In genomic region chr9:42405736-42406135, GRCm38 (mm10) we compare ENCODE assay signal across 23 mouse cellular contexts. TPM values are rescaled to one million over a fixed set of nuclear protein-coding genes. Genes with fewer than 3 reads are reported as not detected.
A peak's percentile ranks its signal among the peaks of the same experiment; 100 is the strongest.
DNase-seq lines count a peak whose midpoint lies in the region; ATAC-seq lines count a peak whose summit lies in the region.
"Had no signal": no experiment of that assay in that cellular context is flagged by ENCODE, and none has a peak within 500 bp of the region (broad histone marks: within the 10 kb centered on the region; RNA-seq: fewer than 3 reads in every experiment).

No protein-coding gene starts in this region.

- intact Hi-C loops in left cerebral cortex, postnatal 36 days (cut with DNase I), result no loop called here

- peak; percentile 63 to 71 for DNase-seq in frontal cortex, adult 2 months (ENCODE audit: extremely low spot score in 1 of 2, low spot score in 1 of 2)
- DNase-seq in frontal cortex, postnatal 25 days (ENCODE audit: low spot score in 2 of 2), result no peak
- peak; percentile 9 for DNase-seq in neural tube, embryonic 11.5 days (ENCODE audit: low spot score)
- DNase-seq in frontal cortex, postnatal 36 days (ENCODE audit: low spot score in 2 of 2), result peak; percentile 36 to 61
- peak; percentile 34 to 60 for DNase-seq in left cerebral cortex, postnatal 36 days (ENCODE audit: low spot score in 2 of 2)
- DNase-seq in embryo, embryonic 10.5 days (ENCODE audit: low spot score), result no peak
- DNase-seq: adrenal gland, adult 2 months; adrenal gland, postnatal 25 days; cerebellum, adult 2 months; cerebellum, postnatal 10 days; embryo, embryonic 11 days; gastrocnemius, postnatal 14 days had no signal

- H3K4me3 ChIP-seq in neural tube, embryonic 11.5 days (ENCODE audit: low read depth, low read length), result no peak overlapping the region
- no peak overlapping the region for H3K4me3 ChIP-seq in neural tube, embryonic 15.5 days (replicated peaks)
- H3K4me3 ChIP-seq: embryonic facial prominence, embryonic 15.5 days; erythroblast, embryonic 14.5 days; forebrain, embryonic 10.5 days; heart, embryonic 12.5 days; hindbrain, embryonic 10.5 days had no signal

- 0 out of 2 replicates have a peak, but pooled peaks cover 2% of the 10 kb centered on the region for H3K4me1 ChIP-seq in neural tube, embryonic 11.5 days (ENCODE audit: control insufficient read depth, insufficient read depth, low read length)
- no peaks in the 10 kb centered on the region for H3K4me1 ChIP-seq in neural tube, embryonic 15.5 days
- H3K4me1 ChIP-seq: embryonic facial prominence, embryonic 15.5 days; heart, embryonic 12.5 days had no signal

- H3K27me3 ChIP-seq in neural tube, embryonic 11.5 days (ENCODE audit: control insufficient read depth, insufficient read depth, low read length), result no peaks in the 10 kb centered on the region
- no peaks in the 10 kb centered on the region for H3K27me3 ChIP-seq in neural tube, embryonic 15.5 days (replicated peaks)
- H3K27me3 ChIP-seq: CH12.LX; embryonic facial prominence, embryonic 15.5 days had no signal

- no peak for ATAC-seq in neural tube, embryonic 11.5 days (ENCODE audit: insufficient read depth, low FRiP score, low TSS enrichment)
- no peak for ATAC-seq in neural tube, embryonic 15.5 days (ENCODE audit: low FRiP score)
- ATAC-seq: forebrain, embryonic 14.5 days; Patski had no signal

- no peaks in the 10 kb centered on the region for H3K36me3 ChIP-seq in neural tube, embryonic 11.5 days (ENCODE audit: control insufficient read depth, insufficient read depth, low read length)
- no peaks in the 10 kb centered on the region for H3K36me3 ChIP-seq in neural tube, embryonic 15.5 days
- H3K36me3 ChIP-seq: embryonic facial prominence, embryonic 15.5 days; forebrain, embryonic 10.5 days; heart, embryonic 12.5 days; hindbrain, embryonic 10.5 days had no signal

- 72% methylated on average over 4 of the region's 4 CpGs for WGBS in neural tube, embryonic 11.5 days
- 90% methylated on average over 4 of the region's 4 CpGs for WGBS in neural tube, embryonic 15.5 days

- H3K4me2 ChIP-seq in neural tube, embryonic 11.5 days (ENCODE audit: low read depth), result no peak overlapping the region
- H3K4me2 ChIP-seq in neural tube, embryonic 15.5 days, result no peak overlapping the region
- H3K4me2 ChIP-seq: embryonic facial prominence, embryonic 15.5 days; heart, embryonic 12.5 days; hindbrain, embryonic 14.5 days had no signal

- H3K9ac ChIP-seq in neural tube, embryonic 11.5 days (ENCODE audit: low read length), result no peak overlapping the region
- no peak overlapping the region for H3K9ac ChIP-seq in neural tube, embryonic 15.5 days (replicated peaks)
- H3K9ac ChIP-seq: embryonic facial prominence, embryonic 15.5 days; heart, embryonic 12.5 days; hindbrain, embryonic 14.5 days had no signal

- H3K27ac ChIP-seq in neural tube, embryonic 11.5 days (ENCODE audit: low read depth, low read length), result no peak overlapping the region
- H3K27ac ChIP-seq in neural tube, embryonic 15.5 days (replicated peaks), result no peak overlapping the region
- H3K27ac ChIP-seq: embryonic facial prominence, embryonic 15.5 days; forebrain, embryonic 10.5 days; hindbrain, embryonic 14.5 days had no signal

- H3K9me3 ChIP-seq in neural tube, embryonic 11.5 days (ENCODE audit: control insufficient read depth, low read length), result no peaks in the 10 kb centered on the region
- H3K9me3 ChIP-seq in neural tube, embryonic 15.5 days (replicated peaks), result no peaks in the 10 kb centered on the region
- H3K9me3 ChIP-seq: embryonic facial prominence, embryonic 15.5 days; forebrain, embryonic 10.5 days; heart, embryonic 12.5 days; hindbrain, embryonic 10.5 days had no signal

RNA-seq across cellular contexts. Expression of gene Tecta, which starts 6.0 kb away (rescaled TPM):
- polyA plus RNA-seq in frontal cortex, adult 2 months (2012; rRNA removed), result 0.34 and 0.36 TPM in 2 replicates
- 0.39 and 0.54 TPM in 2 replicates for polyA plus RNA-seq in neural tube, embryonic 11.5 days (2014; fragmentation: Nextera tagmentation; extraction: Ambion mirVana)
- 0.42 and 0.68 TPM in 2 replicates for polyA plus RNA-seq in neural tube, embryonic 15.5 days (2015; fragmentation: Nextera tagmentation; extraction: Ambion mirVana)
- under 1 TPM; 0.20 to 0.50 TPM for total RNA-seq in left cerebral cortex, postnatal 36 days (2021)
- total RNA-seq: granulocyte monocyte progenitor cell, adult 5-6 weeks had no signal

Comparison
In these comparisons a context has a peak if more than half of its experiments do, and no peak if none do; other contexts are left out.
1. DNase-seq: peak in frontal cortex, adult 2 months (2 of 2), neural tube, embryonic 11.5 days (single experiment), frontal cortex, postnatal 36 days (2 of 2) and left cerebral cortex, postnatal 36 days (2 of 2); none in frontal cortex, postnatal 25 days (0 of 2) and embryo, embryonic 10.5 days (single experiment).